Mouse (Mus musculus) yolk sac, embryonic 10.5 days (tissue): ENCODE measurements around the gene Ing4.
"Not testable (repeated sequence)": the region's sequence is repeated elsewhere in the genome, so short reads cannot be mapped to it uniquely, and the experiment has no call there.

Source experiments
- DNase-seq: peaks from one replicate; pipeline ENCODE4 v3.0.0-alpha.2; 2017; ENCODE audit warnings: low spot score

Ing4 gene

GRCm38 (mm10) chr6:125039533-125040153, at the start of gene Ing4:
Gene Ing4, plus strand, starts transcription at chr6:125039760.
- DNase-seq: peak; percentile 94

- DNase-seq: no peak
These were observed 47.3 kb upstream of the Ing4 start for GRCm38 (mm10) chr6:124992241-124992640.

GRCm38 (mm10) chr6:124993365-124993764, 46.2 kb upstream of the Ing4 start:
- no peak for DNase-seq

DNA sequence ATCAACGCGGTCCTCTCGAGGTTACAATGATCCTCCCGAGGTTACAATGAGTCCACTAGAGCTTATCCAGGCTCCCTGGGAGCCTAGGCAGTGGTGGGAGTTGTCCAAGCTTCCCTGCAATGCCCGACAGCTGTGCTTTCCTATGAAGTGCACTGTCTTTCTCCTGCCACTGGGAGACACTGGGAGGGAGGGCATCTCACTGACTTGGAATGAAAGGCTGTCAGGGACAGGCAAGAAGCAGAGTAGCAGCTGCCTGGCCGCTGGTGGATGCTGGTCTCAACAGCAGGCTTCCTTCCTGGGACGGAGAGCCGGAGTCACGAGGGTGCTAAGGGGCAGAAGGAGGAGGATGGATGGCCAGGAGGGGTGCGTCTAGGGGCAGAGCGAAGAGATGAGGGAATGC, 45.7 kb upstream of the Ing4 start:
- DNase-seq: no peak

- DNase-seq: no peak
These were observed 44.3 kb upstream of the Ing4 start for GRCm38 (mm10) chr6:124995246-124995645.

DNA sequence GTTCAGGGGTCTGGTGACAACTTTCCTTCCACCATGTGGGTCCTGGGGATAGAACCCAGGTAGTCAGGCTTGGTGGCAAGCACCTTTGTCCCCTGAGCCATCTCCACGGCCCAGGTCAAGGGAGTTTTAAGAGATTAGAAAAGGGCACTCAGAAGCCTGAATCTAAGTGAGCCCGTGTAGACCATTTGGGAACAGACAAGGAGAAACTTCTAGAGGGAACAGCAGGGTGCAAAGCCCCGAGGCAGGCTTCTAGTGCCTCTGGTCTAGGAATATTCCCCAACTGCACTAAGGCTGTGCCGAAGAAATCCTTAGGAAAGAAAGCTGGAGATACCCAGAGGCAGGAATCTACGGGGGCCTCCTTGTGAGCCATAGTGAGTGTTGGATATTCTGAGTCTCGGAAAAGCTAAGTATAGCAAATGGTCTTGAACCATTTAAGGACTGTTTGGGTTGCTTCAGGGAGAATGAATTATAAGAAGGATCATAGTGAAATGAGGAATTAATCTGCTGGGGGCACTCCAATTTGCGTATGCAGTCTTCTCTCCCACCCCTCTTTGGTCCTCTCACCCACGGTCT, 43.6 kb upstream of the Ing4 start:
- no peak for DNase-seq

GRCm38 (mm10) chr6:124996551-124997501, 42.7 kb upstream of the Ing4 start, which contains the start of gene Pianp:
Gene Pianp, plus strand, starts transcription at chr6:124996694.
- DNase-seq: peak; percentile 38

- DNase-seq: no peak
These were observed 41.5 kb upstream of the Ing4 start for GRCm38 (mm10) chr6:124998066-124998465.

- no peak for DNase-seq
These were observed 40.5 kb upstream of the Ing4 start for GRCm38 (mm10) chr6:124999091-124999490.

- no peak for DNase-seq
These were observed 40.0 kb upstream of the Ing4 start for GRCm38 (mm10) chr6:124999546-124999945.

DNA sequence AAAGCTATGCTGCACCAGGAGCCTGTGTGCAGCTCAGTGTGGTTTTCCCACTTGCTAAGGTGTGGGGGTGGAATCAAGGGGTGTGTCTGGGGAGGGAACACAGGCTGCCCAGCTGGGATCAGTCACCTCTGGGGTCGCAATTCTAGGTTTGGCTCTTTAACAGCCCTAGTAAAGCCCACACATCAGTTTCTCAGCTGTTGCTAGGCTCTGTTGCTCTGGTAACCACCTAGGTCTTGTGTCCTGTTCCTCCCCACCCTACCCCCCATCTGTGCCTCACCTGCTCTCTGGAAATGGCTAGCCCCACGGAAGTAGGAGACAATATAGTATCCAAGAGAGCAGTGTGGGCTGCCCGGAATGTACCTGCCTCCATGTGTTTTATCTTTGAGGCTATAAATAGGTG, 35.9 kb upstream of the Ing4 start:
- no peak for DNase-seq

DNA sequence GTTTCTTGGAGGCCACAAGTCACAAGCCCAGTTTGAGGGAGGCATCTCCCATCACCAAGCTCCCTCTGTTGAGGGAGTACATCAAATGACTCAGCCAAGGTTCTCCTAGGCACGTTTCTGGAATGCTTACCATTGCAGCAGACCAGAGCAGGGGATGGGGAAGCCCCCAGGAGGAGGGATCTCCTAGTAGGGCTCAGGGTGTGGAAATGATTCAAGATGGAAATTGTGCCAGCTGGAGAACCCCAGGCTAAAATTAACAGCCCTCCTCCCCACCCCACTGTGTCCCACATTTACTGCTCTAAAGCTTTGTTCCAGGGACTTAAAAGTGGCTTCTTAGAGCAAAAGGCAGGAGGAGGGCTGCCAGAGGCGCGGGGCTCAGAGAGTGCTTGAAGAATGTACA, 34.5 kb upstream of the Ing4 start:
- no peak for DNase-seq

GRCm38 (mm10) chr6:125008060-125008459, 31.5 kb upstream of the Ing4 start:
- DNase-seq: no peak

GRCm38 (mm10) chr6:125008586-125009128, 30.9 kb upstream of the Ing4 start:
- DNase-seq: peak; percentile 98

- DNase-seq: no peak
These were observed 30.6 kb upstream of the Ing4 start, which contains the start of gene Zfp384 for GRCm38 (mm10) chr6:125009129-125009180. Gene Zfp384, plus strand, starts transcription at chr6:125009145.

- peak; percentile 90 for DNase-seq
These were observed 30.1 kb upstream of the Ing4 start for GRCm38 (mm10) chr6:125009181-125010073.

- no peak for DNase-seq
These were observed 21.9 kb upstream of the Ing4 start for GRCm38 (mm10) chr6:125017682-125018081.

DNA sequence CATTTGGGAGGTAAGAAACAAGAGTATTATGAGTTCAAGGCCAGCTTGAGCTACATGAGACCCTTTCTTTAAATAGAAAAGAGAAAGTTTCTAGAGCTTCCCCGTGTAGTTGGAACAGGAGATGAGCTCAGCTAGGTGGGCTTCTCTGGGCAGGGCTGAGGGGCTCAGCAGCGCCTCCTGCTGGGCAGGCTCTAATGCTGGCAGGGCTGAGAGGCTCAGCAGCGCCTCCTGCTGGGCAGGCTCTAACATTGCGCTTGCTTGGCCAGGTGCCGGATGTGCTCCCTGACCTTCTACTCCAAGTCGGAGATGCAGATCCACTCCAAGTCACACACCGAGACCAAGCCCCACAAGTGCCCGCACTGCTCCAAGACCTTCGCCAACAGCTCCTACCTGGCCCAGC, 9.0 kb upstream of the Ing4 start:
- not testable (repeated sequence) for DNase-seq

DNA sequence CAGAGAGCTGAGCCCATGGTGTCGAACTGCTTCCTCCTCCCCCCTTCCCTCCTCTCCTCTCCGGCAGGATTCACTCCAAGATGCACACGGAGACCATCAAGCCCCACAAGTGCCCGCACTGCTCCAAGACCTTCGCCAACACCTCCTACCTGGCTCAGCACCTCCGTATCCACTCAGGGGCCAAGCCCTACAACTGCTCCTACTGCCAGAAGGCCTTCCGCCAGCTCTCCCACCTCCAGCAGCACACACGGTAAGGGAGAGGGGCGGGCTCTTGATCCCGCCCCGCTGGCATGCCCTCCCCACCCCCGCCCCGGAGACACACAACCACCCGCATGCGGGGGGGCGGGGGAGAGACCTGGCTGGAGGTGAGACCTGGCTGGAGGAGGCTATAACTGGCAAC, 8.0 kb upstream of the Ing4 start:
- no peak for DNase-seq

DNA sequence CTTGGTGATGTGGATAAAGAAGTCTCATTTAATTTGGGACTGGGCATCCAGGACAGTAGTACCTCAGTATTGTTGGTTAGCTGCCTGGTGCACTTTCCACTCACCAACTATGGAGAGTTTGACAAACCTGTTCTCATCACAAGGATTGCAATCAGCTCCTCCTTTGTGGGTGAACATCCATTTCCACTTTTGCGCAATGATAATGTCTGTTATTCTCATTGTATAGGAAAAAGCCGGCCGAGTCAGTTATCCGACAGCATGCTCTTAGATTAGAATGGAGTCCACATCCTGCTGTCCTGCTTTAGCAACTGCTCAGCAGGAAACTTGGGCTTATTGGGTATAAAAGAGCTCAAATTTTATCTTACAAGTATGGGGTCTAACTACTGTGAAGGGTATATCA, 894 bp upstream of the Ing4 start:
- DNase-seq: no peak

DNA sequence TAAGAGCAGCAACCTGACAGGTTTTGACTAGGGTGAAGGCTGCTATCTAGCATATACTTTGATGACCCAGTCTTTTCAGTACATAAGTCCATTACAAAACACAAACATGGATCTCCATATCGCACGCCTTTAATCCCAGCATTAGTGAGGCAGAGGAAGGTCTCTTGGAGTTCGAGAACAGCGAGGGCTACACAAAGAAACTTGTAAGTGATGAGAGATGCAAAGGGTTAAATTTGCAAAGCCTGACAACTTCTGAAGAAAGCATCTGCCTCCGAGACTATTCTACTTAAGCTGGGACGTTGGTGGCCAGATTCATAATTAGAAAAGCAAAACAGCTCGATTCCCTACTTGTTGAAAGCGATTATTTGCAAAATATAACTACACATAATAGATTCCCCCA, 429 bp upstream of the Ing4 start:
- no peak for DNase-seq

GRCm38 (mm10) chr6:125040221-125040620, 661 bp downstream of the Ing4 start:
- DNase-seq: no peak
